Mouse (Mus musculus) mouse embryonic stem cell (cell line): ENCODE results near the gene Sh2d3c.

Source experiments
- in situ Hi-C, 2 experiments: fragments of 300-500 bp; cut with MboI; formaldehyde crosslinking; loops; 1 replicate in 1 of 2; 3 replicates in 1 of 2; pipeline ENCODE4 v1.14.3; 2019 to 2020; ENCODE audit warnings: low sequenced_read_pairs in 2 of 2, low pct_unique_long_range_greater_than_20kb in 1 of 2, mixed read lengths in 1 of 2; ENCODE audit not compliant: unreplicated experiment in 1 of 2

Gene Sh2d3c

GRCm38 (mm10) chr2:32714117-32714986, 6.5 kb upstream of the Sh2d3c start:
- in situ Hi-C loops: loop anchor here (5.0 kb wide), 1 partner anchor 43 kb away; the partner anchor contains the start of gene Tor2a (in 2 of the 2)

GRCm38 (mm10) chr2:32714987-32715425, 5.8 kb upstream of the Sh2d3c start:
- in situ Hi-C loops: loop anchor here (5.0 kb wide), 1 partner anchor 42 kb away; the partner anchor contains the start of gene Tor2a (in 2 of the 2)

GRCm38 (mm10) chr2:32718761-32719160, 2.1 kb upstream of the Sh2d3c start:
- in situ Hi-C loops: no loop called here

GRCm38 (mm10) chr2:32720053-32720452, 802 bp upstream of the Sh2d3c start:
- in situ Hi-C loops: no loop called here

- in situ Hi-C loops: no loop called here
Measured at GRCm38 (mm10) chr2:32722046-32722445, 1.2 kb downstream of the Sh2d3c start.

- in situ Hi-C loops: no loop called here
Measured at GRCm38 (mm10) chr2:32722581-32722980, 1.7 kb downstream of the Sh2d3c start.

- in situ Hi-C loops: no loop called here
Measured at GRCm38 (mm10) chr2:32724149-32724548, 3.3 kb downstream of the Sh2d3c start.

GRCm38 (mm10) chr2:32724832-32725790, 4.3 kb downstream of the Sh2d3c start:
- in situ Hi-C loops: no loop called here

- in situ Hi-C loops: no loop called here
Measured at GRCm38 (mm10) chr2:32727435-32727834, 6.6 kb downstream of the Sh2d3c start.

- in situ Hi-C loops: no loop called here
Measured at GRCm38 (mm10) chr2:32728463-32728862, 7.6 kb downstream of the Sh2d3c start.

- in situ Hi-C loops: no loop called here
Measured at GRCm38 (mm10) chr2:32729547-32729946, 8.7 kb downstream of the Sh2d3c start.

- in situ Hi-C loops: no loop called here
Measured at GRCm38 (mm10) chr2:32730854-32731253, 10.0 kb downstream of the Sh2d3c start.

GRCm38 (mm10) chr2:32731911-32732310, 11.1 kb downstream of the Sh2d3c start:
- in situ Hi-C loops: no loop called here

GRCm38 (mm10) chr2:32732695-32733094, 11.8 kb downstream of the Sh2d3c start:
- in situ Hi-C loops: no loop called here

- in situ Hi-C loops: no loop called here
Measured at GRCm38 (mm10) chr2:32734480-32734879, 13.6 kb downstream of the Sh2d3c start.

GRCm38 (mm10) chr2:32734933-32735332, 14.1 kb downstream of the Sh2d3c start:
- in situ Hi-C loops: no loop called here

- in situ Hi-C loops: no loop called here
Measured at GRCm38 (mm10) chr2:32736306-32736829, 15.5 kb downstream of the Sh2d3c start.

- in situ Hi-C loops: no loop called here
Measured at GRCm38 (mm10) chr2:32737008-32737407, 16.2 kb downstream of the Sh2d3c start.

GRCm38 (mm10) chr2:32739311-32739710, 18.5 kb downstream of the Sh2d3c start:
- in situ Hi-C loops: no loop called here
